Mouse (Mus musculus) cortical plate, adult 2 months (tissue): ENCODE data around the gene Megf9. TPM values are rescaled to one million over a fixed set of nuclear protein-coding genes. Genes with fewer than 3 reads are reported as not detected.

Experiments
- H3K27ac ChIP-seq: fragments of 200-500 bp; 2 replicates; pipeline ENCODE4 v1.5.1; 2012; ENCODE audit warnings: low read length, control low read depth, inconsistent platforms; ENCODE audit not compliant: insufficient read depth
- H3K4me1 ChIP-seq: fragments of 200-500 bp; 2 replicates; pipeline ENCODE4 v1.6.1; 2011; ENCODE audit warnings: low read length; ENCODE audit not compliant: control insufficient read depth, insufficient read depth
- H3K4me3 ChIP-seq: fragments of 200-500 bp; 2 replicates; pipeline ENCODE4 v1.5.1; 2011; ENCODE audit warnings: mild to moderate bottlenecking, low read length, control low read depth; ENCODE audit not compliant: insufficient read depth
- CTCF ChIP-seq: fragments of 200-500 bp; IDR thresholded peaks from 2 replicates; pipeline ENCODE4 v1.5.1; 2011; ENCODE audit warnings: mild to moderate bottlenecking, control low read depth, low read length; ENCODE audit not compliant: insufficient read depth; ENCODE audit errors: extremely low read depth
- POLR2A ChIP-seq: fragments of 200-500 bp; IDR thresholded peaks from 2 replicates; pipeline ENCODE4 v1.6.1; 2011; ENCODE audit warnings: mild to moderate bottlenecking, low read length, control low read depth; ENCODE audit not compliant: insufficient read depth; ENCODE audit errors: extremely low read depth
- polyA plus RNA-seq: library from polyadenylated mRNA; depleted of rRNA; stranded (reverse); fragments of >200 nt; gene quantifications from 2 replicates; pipeline ENCODE4 v1.2.3, GENCODE M21; 2012

The Megf9 gene
- polyA plus RNA-seq, 1 experiment, result 36.7 TPM

- TF ChIP-seq POLR2A (no peak), CTCF (no peak)
- H3K27ac ChIP-seq, result no peak overlapping the region
- no peak overlapping the region for H3K4me3 ChIP-seq
- peaks cover 2% of the 10 kb centered on the region for H3K4me1 ChIP-seq
Measured at GRCm38 (mm10) chr4:70503827-70504226, 31.0 kb downstream of the Megf9 start.

DNA sequence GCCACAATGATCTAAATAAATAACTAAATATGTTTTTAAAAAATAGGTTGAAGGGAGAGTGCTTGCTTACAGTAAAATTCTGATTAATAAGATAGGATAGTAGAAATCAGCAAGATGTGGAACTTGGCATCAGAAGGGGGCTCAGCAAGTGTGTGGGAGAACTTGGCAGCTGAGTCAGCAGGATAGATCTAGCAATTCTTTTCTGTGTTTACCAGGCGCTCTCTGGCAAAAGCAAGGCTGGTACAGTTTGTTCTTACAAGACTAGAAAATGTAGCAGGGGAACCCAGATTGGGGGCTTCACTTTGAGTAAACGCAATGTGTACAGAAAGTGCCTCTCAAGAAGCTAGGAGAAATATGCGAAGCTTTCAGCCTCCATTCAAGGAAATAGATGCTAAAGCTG, 35.5 kb downstream of the Megf9 start:
- Histone ChIP-seq H3K4me3 (no peak overlapping the region), H3K27ac (no peak overlapping the region), H3K4me1 (no peaks in the 10 kb centered on the region; the same call in 1 of the 2 replicates)
- TF ChIP-seq CTCF (no peak), POLR2A (no peak)

- H3K4me1 ChIP-seq, result no peaks in the 10 kb centered on the region; the same call in 1 of the 2 replicates
- H3K27ac ChIP-seq, result no peak overlapping the region
- TF ChIP-seq CTCF (no peak), POLR2A (no peak)
- no peak overlapping the region for H3K4me3 ChIP-seq
Measured at GRCm38 (mm10) chr4:70496978-70497377, 37.8 kb downstream of the Megf9 start.

DNA sequence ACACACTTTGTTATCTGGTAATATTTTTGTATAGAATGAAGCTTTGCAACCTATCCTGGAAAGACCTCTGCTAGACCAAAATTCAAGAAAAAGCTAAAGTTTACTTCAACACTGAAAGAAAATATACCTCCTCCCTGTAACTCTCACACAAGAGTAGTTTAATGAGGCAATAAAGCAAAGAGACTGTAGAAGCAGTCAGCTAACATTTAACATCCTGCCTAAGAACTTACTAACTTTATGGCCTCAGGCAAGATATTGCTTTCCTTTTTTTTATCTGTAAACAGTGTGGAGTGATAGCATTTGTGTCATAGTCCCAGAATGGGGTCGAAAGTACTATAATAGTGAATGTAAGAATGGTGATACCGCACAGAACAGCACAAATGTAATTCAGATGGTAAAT, 45.0 kb downstream of the Megf9 start:
- no peak for TF ChIP-seq CTCF
- no peak for TF ChIP-seq POLR2A
- no peak overlapping the region for H3K4me3 ChIP-seq
- H3K27ac ChIP-seq, result no peak overlapping the region
- no peaks in the 10 kb centered on the region; the same call in 1 of the 2 replicates for H3K4me1 ChIP-seq

GRCm38 (mm10) chr4:70488415-70488814, 46.4 kb downstream of the Megf9 start:
- no peaks in the 10 kb centered on the region; the same call in 1 of the 2 replicates for H3K4me1 ChIP-seq
- TF ChIP-seq CTCF (no peak), POLR2A (no peak)

GRCm38 (mm10) chr4:70484134-70484533, 50.7 kb downstream of the Megf9 start:
- H3K4me1 ChIP-seq, result no peaks in the 10 kb centered on the region; the same call in 1 of the 2 replicates
- no peak for TF ChIP-seq CTCF
- TF ChIP-seq POLR2A, result no peak
- H3K4me3 ChIP-seq, result no peak overlapping the region
- H3K27ac ChIP-seq, result no peak overlapping the region

More at GRCm38 (mm10) chr4:70488415-70488814, 46.4 kb downstream of the Megf9 start:
- H3K27ac ChIP-seq, result no peak overlapping the region
- H3K4me3 ChIP-seq, result no peak overlapping the region

GRCm38 (mm10) chr4:70481931-70482330, 52.9 kb downstream of the Megf9 start:
- H3K27ac ChIP-seq, result no peak overlapping the region
- no peak overlapping the region for H3K4me3 ChIP-seq
- no peaks in the 10 kb centered on the region for H3K4me1 ChIP-seq
- no peak for TF ChIP-seq POLR2A
- no peak for TF ChIP-seq CTCF

DNA sequence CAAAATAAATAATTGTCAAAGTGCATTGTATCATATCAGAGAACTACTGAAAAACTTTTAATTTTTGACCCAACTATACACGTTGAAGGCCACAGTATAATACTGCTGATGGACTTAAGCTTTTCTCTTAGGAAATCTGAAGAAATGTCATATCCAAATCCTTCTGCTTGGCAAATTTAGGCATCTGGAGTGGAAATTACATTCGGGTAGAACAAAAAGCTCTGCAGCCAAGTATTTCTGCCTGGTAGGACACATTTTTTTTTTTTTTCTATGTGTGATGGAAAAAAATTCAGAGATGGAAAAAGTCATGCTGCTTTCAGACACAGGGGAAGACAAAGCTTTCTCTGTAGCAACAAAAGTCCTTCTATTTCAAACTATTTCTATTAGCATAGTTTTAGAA, 63.4 kb downstream of the Megf9 start:
- TF ChIP-seq POLR2A (no peak), CTCF (no peak)
- Histone ChIP-seq H3K4me1 (no peaks in the 10 kb centered on the region; the same call in 1 of the 2 replicates), H3K27ac (no peak overlapping the region), H3K4me3 (no peak overlapping the region)

DNA sequence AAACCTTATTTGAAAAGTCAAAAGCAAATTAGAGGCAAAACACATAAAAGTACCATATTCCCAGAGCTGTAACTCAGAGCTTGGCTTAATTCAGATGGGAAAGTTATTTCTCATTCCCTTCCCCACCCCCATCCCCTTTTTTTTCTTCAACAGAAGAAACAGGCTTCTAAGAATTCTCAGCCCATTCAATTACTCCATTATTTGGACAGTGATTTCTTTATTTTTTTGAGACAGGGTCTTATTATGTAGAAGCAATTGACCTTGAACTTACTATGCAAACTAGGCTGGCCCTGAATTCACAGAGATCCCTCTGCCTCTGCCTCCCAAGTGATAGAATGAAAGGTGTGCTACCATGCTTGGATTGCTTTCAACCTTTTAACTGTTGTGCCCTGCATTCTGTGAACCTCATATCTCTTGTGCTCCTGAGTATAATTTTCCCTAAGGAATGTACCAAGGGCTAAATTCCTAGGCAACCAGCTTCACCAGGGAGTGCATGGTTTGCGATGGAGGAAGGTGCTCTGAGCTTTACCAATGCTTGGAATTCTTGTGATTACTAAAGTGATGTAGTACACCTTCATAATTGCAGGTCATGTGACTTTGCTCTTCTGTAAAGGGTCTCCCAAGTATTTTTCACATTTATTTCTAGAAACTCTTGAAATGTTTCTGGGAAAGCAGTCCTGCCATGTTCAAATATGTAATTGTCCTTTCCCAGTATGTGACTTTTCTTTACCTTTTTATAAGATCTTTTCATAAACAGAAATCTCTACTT, 68.7 kb downstream of the Megf9 start:
- Histone ChIP-seq H3K4me3 (no peak overlapping the region), H3K27ac (no peak overlapping the region), H3K4me1 (peaks cover 2% of the 10 kb centered on the region)
- TF ChIP-seq CTCF, result no peak
- no peak for TF ChIP-seq POLR2A

DNA sequence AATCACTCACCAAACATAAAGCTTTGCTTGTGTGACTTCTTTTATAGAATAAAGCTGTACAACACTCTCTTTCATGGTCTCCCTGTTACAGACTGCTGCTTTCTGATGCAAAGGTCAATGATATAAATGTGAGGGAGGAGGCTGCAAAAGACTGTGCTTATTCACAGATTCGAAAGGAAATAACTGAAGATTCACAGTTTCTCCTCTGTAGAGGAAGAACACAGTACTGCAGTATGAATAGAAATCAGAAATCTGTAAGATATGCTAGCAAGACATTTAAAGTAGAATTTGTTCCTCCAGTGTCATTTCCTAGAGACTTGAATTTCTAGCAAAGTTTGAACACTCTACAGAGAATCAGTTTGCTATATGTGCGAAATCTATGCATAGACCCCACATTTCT, 71.5 kb downstream of the Megf9 start:
- H3K4me1 ChIP-seq, result peaks cover 2% of the 10 kb centered on the region
- H3K4me3 ChIP-seq, result no peak overlapping the region
- no peak for TF ChIP-seq CTCF
- no peak for TF ChIP-seq POLR2A
- no peak overlapping the region for H3K27ac ChIP-seq
